Mouse (Mus musculus) MEL (cell line): ENCODE data around the gene Vwa8.

Experiments
- CTCF ChIP-seq, 3 experiments: IDR thresholded peaks in 2 of 3; conservative IDR thresholded peaks in 1 of 3; 2 replicates each; pipeline ENCODE4 v1.5.1; 2011 to 2012; ENCODE audit warnings: low read length in 3 of 3, low read depth in 2 of 3, mild to moderate bottlenecking in 2 of 3, improper control_type of control experiment in 1 of 3, inconsistent platforms in 1 of 3, mixed read lengths in 1 of 3, moderate library complexity in 1 of 3; ENCODE audit not compliant: control insufficient read depth in 1 of 3, insufficient read depth in 1 of 3, poor library complexity in 1 of 3, severe bottlenecking in 1 of 3
- E2F4 ChIP-seq: IDR thresholded peaks from 2 replicates; pipeline ENCODE4 v1.6.1; 2011; ENCODE audit warnings: low read depth, low read length, improper control_type of control experiment, borderline replicate concordance
- EP300 ChIP-seq, 2 experiments: IDR thresholded peaks; 2 replicates each; pipeline ENCODE4 v1.6.1; 2011; ENCODE audit warnings: improper control_type of control experiment in 2 of 2, low read length in 2 of 2, low read depth in 1 of 2, mild to moderate bottlenecking in 1 of 2
- GABPA ChIP-seq: IDR thresholded peaks from 2 replicates; pipeline ENCODE4 v1.6.1; 2012; ENCODE audit warnings: low read depth, mild to moderate bottlenecking, inconsistent platforms, low read length, improper control_type of control experiment, moderate library complexity
- GATA1 ChIP-seq: IDR thresholded peaks from 2 replicates; pipeline ENCODE4 v1.6.1; 2011; ENCODE audit warnings: low read depth, low read length, improper control_type of control experiment
- KAT2A ChIP-seq: conservative IDR thresholded peaks from 2 replicates; pipeline ENCODE4 v1.6.1; 2012; ENCODE audit warnings: low read depth, low read length, improper control_type of control experiment, inconsistent platforms
- MAX ChIP-seq: IDR thresholded peaks from 2 replicates; pipeline ENCODE4 v1.6.1; 2011; ENCODE audit warnings: low read length, improper control_type of control experiment
- POLR2A ChIP-seq, 2 experiments: IDR thresholded peaks; 2 replicates each; pipeline ENCODE4 v1.6.1; 2011 to 2012; ENCODE audit warnings: low read length in 2 of 2, mild to moderate bottlenecking in 2 of 2, control low read depth in 1 of 2, improper control_type of control experiment in 1 of 2, low read depth in 1 of 2, moderate library complexity in 1 of 2; ENCODE audit not compliant: control insufficient read depth in 1 of 2, insufficient read depth in 1 of 2, poor library complexity in 1 of 2
- SIN3A ChIP-seq: IDR thresholded peaks from 2 replicates; pipeline ENCODE4 v1.6.1; 2012; ENCODE audit warnings: low read length, improper control_type of control experiment, inconsistent platforms
- UBTF ChIP-seq: IDR thresholded peaks from 2 replicates; pipeline ENCODE4 v1.6.1; 2012; ENCODE audit warnings: low read depth, mild to moderate bottlenecking, inconsistent platforms, low read length, improper control_type of control experiment, moderate library complexity, borderline replicate concordance; ENCODE audit not compliant: insufficient read depth
- ZC3H11A ChIP-seq: IDR thresholded peaks from 2 replicates; pipeline ENCODE4 v1.6.1; 2012; ENCODE audit warnings: low read depth, mild to moderate bottlenecking, inconsistent platforms, low read length, improper control_type of control experiment

DNA sequence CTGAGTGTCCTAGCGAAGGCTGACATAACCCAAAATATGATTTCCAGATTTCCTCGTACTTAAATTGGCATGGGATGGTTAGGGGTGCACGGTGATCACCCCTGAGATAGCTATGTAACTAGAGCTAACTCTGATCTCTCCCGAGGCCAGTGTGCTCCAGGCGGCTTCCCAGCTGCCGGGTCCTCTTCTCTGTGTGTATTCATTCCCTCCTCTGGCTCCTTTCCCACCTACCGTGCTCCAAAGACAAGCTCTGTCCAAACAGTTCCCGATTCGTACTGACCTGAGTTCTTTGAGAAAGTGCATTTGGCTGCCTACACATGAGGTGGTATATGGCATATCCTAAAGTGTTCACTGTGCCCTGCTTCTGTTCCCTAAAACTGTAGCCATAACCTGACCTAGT lies 313.8 kb downstream of the Vwa8 start:
- TF ChIP-seq CTCF (IDR thresholded peaks at IDR 0.05 in 2 of 3, conservative IDR thresholded peaks at IDR 0.05 in 1 of 3; ENCODE audit: control insufficient read depth in 1 of 3, insufficient read depth in 1 of 3, low read depth in 2 of 3, low read length in 3 of 3, poor library complexity in 1 of 3, severe bottlenecking in 1 of 3) (no peak), MAX (no peak), POLR2A (IDR thresholded peaks at IDR 0.05; ENCODE audit: control insufficient read depth in 1 of 2, insufficient read depth in 1 of 2, low read depth in 1 of 2, low read length in 2 of 2, poor library complexity in 1 of 2) (no peak), ZC3H11A (no peak), KAT2A (no peak), UBTF (no peak), GABPA (no peak), SIN3A (no peak), GATA1 (no peak), EP300 (IDR thresholded peaks at IDR 0.05; ENCODE audit: low read depth in 1 of 2, low read length in 2 of 2) (no peak), E2F4 (no peak)
